ENCODE assay signal across 11 mouse cellular contexts in the genomic region with DNA sequence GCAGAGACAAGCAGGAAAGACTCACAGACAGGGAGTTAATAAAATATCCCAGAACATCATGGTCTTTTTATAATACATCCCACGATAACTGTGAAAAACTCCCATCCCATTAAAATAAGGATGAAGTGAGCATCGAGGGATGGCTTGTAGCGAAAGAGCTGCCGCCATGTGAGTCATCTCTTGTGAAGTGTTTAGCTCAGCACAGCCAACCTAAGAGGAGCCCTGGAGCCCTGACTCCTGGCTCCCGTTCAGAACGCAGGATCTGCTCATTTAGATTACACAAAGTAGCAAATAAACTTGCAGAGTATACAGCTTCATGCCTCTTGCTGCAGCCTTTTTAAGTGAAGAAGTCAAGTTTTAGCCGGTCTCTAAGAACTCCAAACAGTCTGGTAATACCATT.
DNase-seq lines count a peak whose midpoint lies in the region; ATAC-seq and TF ChIP-seq lines count a peak whose summit lies in the region.
"Had no signal": no experiment of that assay in that cellular context is flagged by ENCODE, and none has a peak within 500 bp of the region (broad histone marks: within the 10 kb centered on the region; RNA-seq: fewer than 3 reads in every experiment).

No protein-coding gene starts in this region.

- H3K4me1 ChIP-seq in heart, embryonic 10.5 days, result no peaks in the 10 kb centered on the region
- no peaks in the 10 kb centered on the region for H3K4me1 ChIP-seq in lung, embryonic 14.5 days (ENCODE audit: insufficient read depth)
- peaks cover 11% of the 10 kb centered on the region for H3K4me1 ChIP-seq in limb, embryonic 14.5 days (ENCODE audit: control insufficient read depth, insufficient read depth, low read length)

- no peaks in the 10 kb centered on the region for H3K27me3 ChIP-seq in heart, embryonic 10.5 days (ENCODE audit: insufficient read depth, poor library complexity, severe bottlenecking)
- no peaks in the 10 kb centered on the region for H3K27me3 ChIP-seq in lung, embryonic 14.5 days (ENCODE audit: insufficient read depth, low read length)
- no peaks in the 10 kb centered on the region for H3K27me3 ChIP-seq in limb, embryonic 14.5 days (ENCODE audit: control insufficient read depth, insufficient read depth, low read length)
- H3K27me3 ChIP-seq: midbrain, embryonic 12.5 days had no signal

- H3K4me3 ChIP-seq in heart, embryonic 10.5 days, result no peak overlapping the region
- no peak overlapping the region for H3K4me3 ChIP-seq in lung, embryonic 14.5 days (ENCODE audit: low read depth, low read length)
- H3K4me3 ChIP-seq in limb, embryonic 14.5 days (replicated peaks; ENCODE audit: low read length), result no peak overlapping the region
- H3K4me3 ChIP-seq: midbrain, embryonic 12.5 days had no signal

- peak; percentile 59; the same call in 1 of the 2 replicates for ATAC-seq in lung, embryonic 14.5 days (ENCODE audit: insufficient read depth)
- peak; percentile 60; the same call in 1 of the 2 replicates for ATAC-seq in limb, embryonic 14.5 days (ENCODE audit: low FRiP score, low read depth)

- TF ChIP-seq CTCF in lung, embryonic 14.5 days (IDR thresholded peaks at IDR 0.05; ENCODE audit: low read depth), result no peak

- no peak overlapping the region for H3K9ac ChIP-seq in lung, embryonic 14.5 days
- no peak overlapping the region for H3K9ac ChIP-seq in limb, embryonic 14.5 days (ENCODE audit: low read depth, low read length, severe bottlenecking)
- H3K9ac ChIP-seq: midbrain, embryonic 12.5 days had no signal

- DNase-seq in heart, adult 11 months, result peak; percentile 88
- no peak for DNase-seq in heart, embryonic 10.5 days (ENCODE audit: low spot score)
- peak; percentile 76 for DNase-seq in lung, embryonic 14.5 days
- DNase-seq in lung, postnatal 25 days (ENCODE audit: low spot score), result no peak
- DNase-seq in brain, adult 2 months (ENCODE audit: low read depth, low spot score), result peak; percentile 45
- peak; percentile 36 for DNase-seq in limb, embryonic 14.5 days (ENCODE audit: low spot score)
- DNase-seq in ovary, adult 18-20 months (ENCODE audit: low spot score), result no peak
- no peak for DNase-seq in adrenal gland, adult 8-10 months
- DNase-seq: cerebellum, postnatal 36 days had no signal

- no peaks in the 10 kb centered on the region for H3K9me3 ChIP-seq in heart, embryonic 10.5 days
- H3K9me3 ChIP-seq in lung, embryonic 14.5 days (ENCODE audit: low read depth, low read length), result no peaks in the 10 kb centered on the region
- no peaks in the 10 kb centered on the region for H3K9me3 ChIP-seq in limb, embryonic 14.5 days (ENCODE audit: control insufficient read depth, low read length)
- H3K9me3 ChIP-seq: midbrain, embryonic 12.5 days had no signal

- H3K4me2 ChIP-seq in lung, embryonic 14.5 days, result peak overlapping the region; percentile 27; the same call in 1 of the 2 replicates
- H3K4me2 ChIP-seq in limb, embryonic 14.5 days (replicated peaks; ENCODE audit: low read depth, low read length, severe bottlenecking), result no peak overlapping the region
- H3K4me2 ChIP-seq: liver, embryonic 11.5 days; midbrain, embryonic 12.5 days had no signal

- no peak for TF ChIP-seq POLR2A in limb, embryonic 14.5 days (IDR thresholded peaks at IDR 0.05; ENCODE audit: borderline replicate concordance, extremely low read depth, insufficient read depth, insufficient read length)

- no peaks in the 10 kb centered on the region for H3K36me3 ChIP-seq in heart, embryonic 10.5 days
- H3K36me3 ChIP-seq in lung, embryonic 14.5 days (ENCODE audit: insufficient read depth), result no peaks in the 10 kb centered on the region
- H3K36me3 ChIP-seq in limb, embryonic 14.5 days (ENCODE audit: control insufficient read depth, insufficient read depth, low read length), result no peaks in the 10 kb centered on the region
- H3K36me3 ChIP-seq: midbrain, embryonic 12.5 days had no signal

- WGBS in heart, embryonic 10.5 days, result 64% methylated on average over 7 of the region's 7 CpGs
- WGBS in lung, embryonic 14.5 days, result 29% methylated on average over 7 of the region's 7 CpGs
- 41% methylated on average over 7 of the region's 7 CpGs for WGBS in limb, embryonic 14.5 days

- H3K27ac ChIP-seq in heart, embryonic 10.5 days, result no peak overlapping the region
- H3K27ac ChIP-seq in lung, embryonic 14.5 days (ENCODE audit: low read depth), result no peak overlapping the region
- no peak overlapping the region; the same call in 1 of the 2 replicates for H3K27ac ChIP-seq in limb, embryonic 14.5 days (replicated peaks; ENCODE audit: low read depth, low read length)
- H3K27ac ChIP-seq: midbrain, embryonic 12.5 days had no signal

Comparison
In these comparisons a context has a peak if more than half of its experiments do, and no peak if none do; other contexts are left out.
1. DNase-seq: peak in heart, adult 11 months (single experiment), lung, embryonic 14.5 days (single experiment), brain, adult 2 months (single experiment) and limb, embryonic 14.5 days (single experiment); none in heart, embryonic 10.5 days (single experiment), lung, postnatal 25 days (single experiment), ovary, adult 18-20 months (single experiment) and adrenal gland, adult 8-10 months (single experiment).